Mouse (Mus musculus) midbrain, embryonic 11.5 days (tissue): Measurements from ENCODE around the gene Gm30737. TPM values are rescaled to one million over a fixed set of nuclear protein-coding genes. Genes with fewer than 3 reads are reported as not detected.
"Not testable (repeated sequence)": the region's sequence is repeated elsewhere in the genome, so short reads cannot be mapped to it uniquely, and the experiment has no call there.

ENCODE experiments used
- ATAC-seq: fragments of 200-750 bp; cut with Nextera tagmentation; 2 replicates; pipeline ENCODE4 v1.8.0; 2017; ENCODE audit warnings: moderate TSS enrichment, moderate library complexity; ENCODE audit not compliant: low FRiP score
- DNase-seq: peaks from one replicate; pipeline ENCODE4 v3.0.0; 2015; ENCODE audit warnings: low spot score; ENCODE audit errors: missing footprints
- H3K27ac ChIP-seq: fragments of 300-500 bp; sonication (generic); 2 replicates; pipeline ENCODE4 v1.5.1; 2014; ENCODE audit warnings: low read depth, low read length
- H3K27me3 ChIP-seq: fragments of 300-500 bp; sonication (generic); 2 replicates; pipeline ENCODE4 v1.6.1; 2014; ENCODE audit warnings: mild to moderate bottlenecking, low read length, moderate library complexity, mixed read lengths; ENCODE audit not compliant: control insufficient read depth, insufficient read depth
- H3K36me3 ChIP-seq: fragments of 300-500 bp; sonication (generic); 2 replicates; pipeline ENCODE4 v1.6.1; 2014; ENCODE audit warnings: mild to moderate bottlenecking, low read length, moderate library complexity, mixed read lengths; ENCODE audit not compliant: control insufficient read depth, insufficient read depth
- H3K4me1 ChIP-seq: fragments of 300-500 bp; sonication (generic); 2 replicates; pipeline ENCODE4 v1.6.1; 2014; ENCODE audit warnings: low read length; ENCODE audit not compliant: control insufficient read depth, insufficient read depth
- H3K4me2 ChIP-seq: fragments of 300-500 bp; sonication (generic); 2 replicates; pipeline ENCODE4 v1.6.1; 2014; ENCODE audit warnings: mild to moderate bottlenecking, moderate library complexity
- H3K4me3 ChIP-seq: fragments of 300-500 bp; sonication (generic); 2 replicates; pipeline ENCODE4 v1.5.1; 2014; ENCODE audit warnings: low read depth, low read length
- H3K9ac ChIP-seq: fragments of 300-500 bp; sonication (generic); 2 replicates; pipeline ENCODE4 v1.6.1; 2014; ENCODE audit warnings: low read length
- H3K9me3 ChIP-seq: fragments of 300-500 bp; sonication (generic); 2 replicates; pipeline ENCODE4 v1.6.1; 2016; ENCODE audit warnings: low read length; ENCODE audit not compliant: control insufficient read depth
- WGBS: fragments of 180-500 bp; shearing (Covaris S2); extraction: QIAGEN DNeasy Blood & Tissue Kit; methylation state at CpG from one replicate; pipeline ENCODE4 v1.1.7; 2014; 5-methylcytosine and 5-hydroxymethylcytosine counted together
- polyA plus RNA-seq: library from polyadenylated mRNA; unstranded; fragments of >200 nt; fragmentation: Nextera tagmentation; extraction: Ambion mirVana; gene quantifications from 2 replicates; pipeline ENCODE4 v1.2.1, GENCODE M21; 2014

Gene Gm30737
- polyA plus RNA-seq = not detected in 2 replicates

- H3K9me3 ChIP-seq, H3K9ac ChIP-seq, H3K27me3 ChIP-seq, H3K27ac ChIP-seq, H3K4me2 ChIP-seq, H3K4me1 ChIP-seq, H3K36me3 ChIP-seq, DNase-seq, H3K4me3 ChIP-seq, ATAC-seq: not testable (repeated sequence)
- no CpG with 5 or more reads among the region's 7 CpGs for WGBS
Observed at GRCm38 (mm10) chrY:14400410-14400809, at the start of gene Gm30737. Gene Gm30737 (plus strand): TSS chrY:14400710.
